Mouse (Mus musculus) heart, embryonic 12.5 days (tissue): ENCODE results near the gene Plpp3. TPM values are rescaled to one million over a fixed set of nuclear protein-coding genes. Genes with fewer than 3 reads are reported as not detected.

ENCODE experiments used
- ATAC-seq: fragments of 200-750 bp; cut with Nextera tagmentation; 2 replicates; pipeline ENCODE4 v1.8.0; 2017; ENCODE audit warnings: moderate TSS enrichment, moderate library complexity; ENCODE audit not compliant: insufficient number of reproducible peaks, low FRiP score
- H3K27ac ChIP-seq: fragments of 300-500 bp; sonication (generic); 2 replicates; pipeline ENCODE4 v1.5.1; 2016; ENCODE audit warnings: mild to moderate bottlenecking, moderate library complexity; ENCODE audit not compliant: poor library complexity, severe bottlenecking
- H3K27me3 ChIP-seq: fragments of 300-500 bp; sonication (generic); replicated peaks from 2 replicates; pipeline ENCODE4 v1.6.1; 2016; ENCODE audit warnings: mild to moderate bottlenecking, moderate library complexity
- H3K36me3 ChIP-seq: fragments of 300-500 bp; sonication (generic); 2 replicates; pipeline ENCODE4 v1.6.1; 2016; ENCODE audit warnings: mild to moderate bottlenecking, moderate library complexity
- H3K4me1 ChIP-seq: fragments of 300-500 bp; sonication (generic); replicated peaks from 2 replicates; pipeline ENCODE4 v1.6.1; 2016; ENCODE audit warnings: mild to moderate bottlenecking
- H3K4me2 ChIP-seq: fragments of 300-500 bp; sonication (generic); 2 replicates; pipeline ENCODE4 v1.6.1; 2016; ENCODE audit warnings: mild to moderate bottlenecking, moderate library complexity
- H3K4me3 ChIP-seq: fragments of 300-500 bp; sonication (generic); 2 replicates; pipeline ENCODE4 v1.5.1; 2016; ENCODE audit warnings: mild to moderate bottlenecking
- H3K9ac ChIP-seq: fragments of 300-500 bp; sonication (generic); 2 replicates; pipeline ENCODE4 v1.6.1; 2016; ENCODE audit warnings: mild to moderate bottlenecking, moderate library complexity
- H3K9me3 ChIP-seq: fragments of 300-500 bp; sonication (generic); replicated peaks from 2 replicates; pipeline ENCODE4 v1.6.1; 2016; ENCODE audit warnings: mild to moderate bottlenecking, moderate library complexity
- WGBS: fragments of 180-500 bp; shearing (Covaris S2); methylation state at CpG from one replicate; pipeline ENCODE4 v1.1.7; 2016; 5-methylcytosine and 5-hydroxymethylcytosine counted together
- polyA plus RNA-seq: library from polyadenylated mRNA; unstranded; fragments of >200 nt; fragmentation: Nextera tagmentation; extraction: Ambion mirVana; gene quantifications from 2 replicates; pipeline ENCODE4 v1.2.1, GENCODE M21; 2016

Gene Plpp3
- polyA plus RNA-seq, 1 experiment from 2014 or later: 30.3 TPM

- no peak for ATAC-seq
- 88% methylated on average over 3 of the region's 3 CpGs for WGBS
- Histone ChIP-seq H3K4me3 (no peak overlapping the region), H3K4me1 (peaks cover 15% of the 10 kb centered on the region), H3K9me3 (no peaks in the 10 kb centered on the region), H3K9ac (no peak overlapping the region), H3K27me3 (no peaks in the 10 kb centered on the region), H3K4me2 (no peak overlapping the region), H3K36me3 (peaks cover 15% of the 10 kb centered on the region), H3K27ac (no peak overlapping the region)
These were observed 63.7 kb downstream of the Plpp3 start for GRCm38 (mm10) chr4:105220849-105221248.

- Histone ChIP-seq H3K9ac (no peak overlapping the region), H3K36me3 (peaks cover 15% of the 10 kb centered on the region), H3K4me3 (no peak overlapping the region), H3K4me1 (peaks cover 15% of the 10 kb centered on the region), H3K4me2 (no peak overlapping the region), H3K27ac (no peak overlapping the region), H3K9me3 (no peaks in the 10 kb centered on the region), H3K27me3 (no peaks in the 10 kb centered on the region)
- WGBS: 72% methylated on average over 11 of the region's 11 CpGs
- ATAC-seq: no peak
These were observed 64.2 kb downstream of the Plpp3 start for GRCm38 (mm10) chr4:105221256-105221840.

- ATAC-seq: no peak
- Histone ChIP-seq H3K9ac (no peak overlapping the region), H3K4me3 (no peak overlapping the region), H3K9me3 (no peaks in the 10 kb centered on the region), H3K36me3 (peaks cover 18% of the 10 kb centered on the region), H3K27me3 (no peaks in the 10 kb centered on the region), H3K4me2 (no peak overlapping the region), H3K27ac (peak overlapping the region; percentile 4; the same call in 1 of the 2 replicates), H3K4me1 (peaks cover 15% of the 10 kb centered on the region)
- WGBS: 72% methylated on average over 5 of the region's 5 CpGs
These were observed 66.2 kb downstream of the Plpp3 start for GRCm38 (mm10) chr4:105223101-105223924.

GRCm38 (mm10) chr4:105223925-105224300 is 66.8 kb downstream of the Plpp3 start:
- Histone ChIP-seq H3K4me2 (no peak overlapping the region), H3K4me1 (peaks cover 15% of the 10 kb centered on the region), H3K9ac (no peak overlapping the region), H3K4me3 (no peak overlapping the region), H3K9me3 (no peaks in the 10 kb centered on the region), H3K27ac (peak overlapping the region; percentile 4; the same call in 1 of the 2 replicates), H3K36me3 (peaks cover 24% of the 10 kb centered on the region), H3K27me3 (no peaks in the 10 kb centered on the region)
- ATAC-seq: peak; percentile 26; the same call in 1 of the 2 replicates
- 20% methylated on average over 4 of the region's 4 CpGs for WGBS

GRCm38 (mm10) chr4:105225512-105225911 is 68.4 kb downstream of the Plpp3 start:
- WGBS: 53% methylated on average over 2 of the region's 2 CpGs
- peak; percentile 57; the same call in 1 of the 2 replicates for ATAC-seq

GRCm38 (mm10) chr4:105226351-105226750 is 69.2 kb downstream of the Plpp3 start:
- Histone ChIP-seq H3K4me2 (no peak overlapping the region), H3K9ac (no peak overlapping the region), H3K4me1 (peaks cover 20% of the 10 kb centered on the region), H3K9me3 (no peaks in the 10 kb centered on the region), H3K27ac (no peak overlapping the region), H3K4me3 (no peak overlapping the region), H3K36me3 (peaks cover 24% of the 10 kb centered on the region), H3K27me3 (no peaks in the 10 kb centered on the region)
- peak; percentile 22; the same call in 1 of the 2 replicates for ATAC-seq
- 71% methylated on average over 6 of the region's 6 CpGs for WGBS

More at GRCm38 (mm10) chr4:105225512-105225911, 68.4 kb downstream of the Plpp3 start:
- Histone ChIP-seq H3K4me3 (no peak overlapping the region), H3K27ac (no peak overlapping the region), H3K4me2 (no peak overlapping the region), H3K9ac (no peak overlapping the region), H3K4me1 (peaks cover 20% of the 10 kb centered on the region), H3K36me3 (peaks cover 20% of the 10 kb centered on the region), H3K27me3 (no peaks in the 10 kb centered on the region), H3K9me3 (no peaks in the 10 kb centered on the region)

- Histone ChIP-seq H3K4me1 (peaks cover 9% of the 10 kb centered on the region; the same call in 1 of the 2 replicates), H3K27me3 (no peaks in the 10 kb centered on the region), H3K4me3 (no peak overlapping the region), H3K27ac (no peak overlapping the region), H3K4me2 (no peak overlapping the region), H3K9ac (no peak overlapping the region), H3K36me3 (peaks cover 24% of the 10 kb centered on the region), H3K9me3 (no peaks in the 10 kb centered on the region)
- 78% methylated on average over 8 of the region's 8 CpGs for WGBS
- ATAC-seq: no peak
These were observed 73.0 kb downstream of the Plpp3 start for GRCm38 (mm10) chr4:105230127-105230526.

- 0 out of 2 replicates have a peak, but pooled peaks cover 2% of the 10 kb centered on the region for H3K27me3 ChIP-seq
- no peak overlapping the region for H3K9ac ChIP-seq
- 75% methylated on average over 7 of the region's 7 CpGs for WGBS
- no peaks in the 10 kb centered on the region for H3K36me3 ChIP-seq
- H3K4me1 ChIP-seq: peaks cover 2% of the 10 kb centered on the region; the same call in 1 of the 2 replicates
- no peak for ATAC-seq
- no peak overlapping the region for H3K4me3 ChIP-seq
- H3K4me2 ChIP-seq: no peak overlapping the region
- H3K9me3 ChIP-seq: no peaks in the 10 kb centered on the region
- no peak overlapping the region for H3K27ac ChIP-seq
These were observed 83.1 kb downstream of the Plpp3 start for GRCm38 (mm10) chr4:105240233-105240632.

- peak overlapping the region; percentile 68 for H3K4me2 ChIP-seq
- ATAC-seq: no peak
- H3K27me3 ChIP-seq: 0 out of 2 replicates have a peak, but pooled peaks cover 2% of the 10 kb centered on the region
- peaks cover 9% of the 10 kb centered on the region; the same call in 1 of the 2 replicates for H3K4me1 ChIP-seq
- no peaks in the 10 kb centered on the region for H3K36me3 ChIP-seq
- 0 out of 2 replicates have a peak overlapping the region, but pooled peaks have one; percentile 62 for H3K9ac ChIP-seq
- no peaks in the 10 kb centered on the region for H3K9me3 ChIP-seq
- H3K27ac ChIP-seq: no peak overlapping the region
- 69% methylated on average over 10 of the region's 10 CpGs for WGBS
- H3K4me3 ChIP-seq: peak overlapping the region; percentile 32
These were observed 87.8 kb downstream of the Plpp3 start for GRCm38 (mm10) chr4:105244931-105245330.

- peak overlapping the region; percentile 32 for H3K4me3 ChIP-seq
- H3K4me2 ChIP-seq: peak overlapping the region; percentile 68
- H3K4me1 ChIP-seq: peaks cover 9% of the 10 kb centered on the region; the same call in 1 of the 2 replicates
- H3K9ac ChIP-seq: peak overlapping the region; percentile 62
- H3K27me3 ChIP-seq: 0 out of 2 replicates have a peak, but pooled peaks cover 2% of the 10 kb centered on the region
- H3K27ac ChIP-seq: no peak overlapping the region
- H3K36me3 ChIP-seq: no peaks in the 10 kb centered on the region
- no peaks in the 10 kb centered on the region for H3K9me3 ChIP-seq
- WGBS: 6% methylated on average over 18 of the region's 18 CpGs
- ATAC-seq: peak; percentile 64
These were observed 88.4 kb downstream of the Plpp3 start for GRCm38 (mm10) chr4:105245479-105245944.

GRCm38 (mm10) chr4:105246331-105246730 is 89.2 kb downstream of the Plpp3 start:
- Histone ChIP-seq H3K4me2 (no peak overlapping the region), H3K27me3 (0 out of 2 replicates have a peak, but pooled peaks cover 2% of the 10 kb centered on the region), H3K27ac (no peak overlapping the region), H3K4me3 (no peak overlapping the region), H3K4me1 (peaks cover 9% of the 10 kb centered on the region; the same call in 1 of the 2 replicates), H3K9me3 (no peaks in the 10 kb centered on the region), H3K36me3 (no peaks in the 10 kb centered on the region), H3K9ac (no peak overlapping the region)
- 85% methylated on average over 7 of the region's 7 CpGs for WGBS
- ATAC-seq: no peak
